Mouse (Mus musculus): ENCODE data around the gene Adat3. TPM values are rescaled to one million over a fixed set of nuclear protein-coding genes. Genes with fewer than 3 reads are reported as not detected.
"Not testable (repeated sequence)": the region's sequence is repeated elsewhere in the genome, so short reads cannot be mapped to it uniquely, and the experiment has no call there.

The Adat3 gene
- polyA plus RNA-seq, 1 experiment from 2014 or later: 6.1 TPM

- Histone ChIP-seq H3K4me3 (replicated peaks) (no peak overlapping the region), H3K9ac (no peak overlapping the region), H3K27me3 (replicated peaks) (no peaks in the 10 kb centered on the region), H3K9me3 (no peaks in the 10 kb centered on the region), H3K4me2 (no peak overlapping the region), H3K27ac (no peak overlapping the region), H3K4me1 (no peaks in the 10 kb centered on the region), H3K36me3 (peaks cover 53% of the 10 kb centered on the region)
- 76% methylated on average over 6 of the region's 6 CpGs for WGBS
- ATAC-seq (ENCODE audit: insufficient read depth, low FRiP score, low read depth): no peak
Measured at GRCm38 (mm10) chr10:80635345-80635744, 32.7 kb downstream of the Adat3 start.

GRCm38 (mm10) chr10:80646936-80647335 lies 44.3 kb downstream of the Adat3 start:
- Histone ChIP-seq H3K9me3 (no peaks in the 10 kb centered on the region), H3K27ac (no peak overlapping the region), H3K27me3 (replicated peaks) (no peaks in the 10 kb centered on the region), H3K9ac (no peak overlapping the region), H3K36me3 (peaks cover 47% of the 10 kb centered on the region), H3K4me2 (no peak overlapping the region), H3K4me1 (no peaks in the 10 kb centered on the region), H3K4me3 (replicated peaks) (no peak overlapping the region)
- 89% methylated on average over 10 of the region's 10 CpGs for WGBS
- ATAC-seq (ENCODE audit: insufficient read depth, low FRiP score, low read depth): no peak

DNA sequence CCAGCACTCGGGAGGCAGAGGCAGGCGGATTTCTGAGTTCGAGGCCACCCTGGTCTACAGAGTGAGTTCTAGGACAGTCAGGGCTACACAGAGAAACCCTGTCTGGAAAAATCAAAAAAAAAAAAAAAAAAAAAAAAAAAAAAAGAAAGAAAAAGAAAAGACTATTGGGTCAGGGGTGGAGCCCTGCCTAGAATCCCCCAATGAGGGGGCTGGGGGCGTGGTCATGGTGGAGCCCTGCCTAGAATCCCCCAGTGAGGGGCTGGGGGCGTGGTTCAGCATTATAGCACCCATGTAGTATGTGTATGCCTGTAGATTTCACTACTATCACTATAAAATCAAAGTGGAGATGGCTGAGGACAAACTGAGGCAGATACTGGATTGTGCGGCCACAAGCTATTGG lies 47.2 kb downstream of the Adat3 start:
- H3K36me3 ChIP-seq: peaks cover 22% of the 10 kb centered on the region
- 86% methylated on average over 6 of the region's 6 CpGs for WGBS

DNA sequence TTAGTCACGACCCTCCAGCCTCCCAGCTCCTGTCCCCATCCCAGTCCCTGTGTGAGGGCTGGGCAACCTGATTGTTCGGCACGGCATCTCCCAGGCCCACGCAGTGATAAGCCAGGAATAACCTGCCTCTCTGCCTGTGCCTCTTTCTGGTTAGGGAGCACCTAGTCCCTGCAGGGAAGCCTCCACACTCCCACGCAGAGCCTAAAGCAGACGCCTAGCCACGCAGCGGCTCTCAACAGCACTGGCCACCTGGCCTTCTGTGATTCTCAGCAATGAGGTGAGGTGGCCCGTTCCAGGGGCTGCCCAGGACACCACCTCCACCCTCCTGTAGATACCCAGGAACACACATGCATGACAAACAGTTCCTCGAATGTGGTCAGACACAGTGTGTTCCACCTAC lies 47.7 kb downstream of the Adat3 start:
- no peak for ATAC-seq (ENCODE audit: insufficient read depth, low FRiP score, low read depth)
- H3K27me3 ChIP-seq (replicated peaks): no peaks in the 10 kb centered on the region

More for the DNA sequence above, 47.2 kb downstream of the Adat3 start:
- not testable (repeated sequence) for H3K9me3 ChIP-seq; H3K4me2 ChIP-seq; H3K27me3 ChIP-seq (replicated peaks); H3K4me1 ChIP-seq; ATAC-seq (ENCODE audit: insufficient read depth, low FRiP score, low read depth); H3K9ac ChIP-seq; H3K27ac ChIP-seq; H3K4me3 ChIP-seq (replicated peaks)

DNA sequence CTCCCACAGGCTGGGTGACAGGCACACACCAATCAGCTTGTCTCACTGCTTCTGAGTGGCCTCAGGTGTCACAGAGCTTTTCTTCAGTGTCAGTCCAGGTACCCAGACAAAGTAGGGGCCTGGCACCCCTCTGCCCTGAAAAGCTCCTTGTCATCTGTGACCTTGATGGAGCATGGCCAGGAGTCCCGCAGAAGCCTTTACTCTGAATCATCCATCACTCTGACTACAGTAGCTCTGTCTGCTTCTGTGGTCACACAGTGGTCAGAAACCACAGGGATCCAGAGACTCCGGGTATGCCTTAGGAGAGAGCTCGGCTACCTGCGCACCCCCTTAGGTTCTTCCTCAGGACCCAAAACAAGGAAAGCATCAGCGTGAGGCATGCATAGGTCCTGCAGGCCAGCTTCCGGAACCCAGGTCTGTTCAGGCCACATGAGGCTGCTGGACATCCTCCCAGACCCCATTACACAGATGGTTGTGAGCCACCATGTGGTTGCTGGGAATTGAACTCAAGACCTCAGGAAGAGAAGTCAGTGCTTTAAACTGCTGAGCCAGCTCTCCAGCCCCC lies 50.6 kb downstream of the Adat3 start:
- Histone ChIP-seq H3K4me2 (no peak overlapping the region), H3K9ac (no peak overlapping the region), H3K4me3 (replicated peaks) (no peak overlapping the region), H3K27ac (no peak overlapping the region), H3K4me1 (peaks cover 22% of the 10 kb centered on the region), H3K36me3 (peaks cover 4% of the 10 kb centered on the region; the same call in 1 of the 2 replicates), H3K27me3 (replicated peaks) (no peaks in the 10 kb centered on the region), H3K9me3 (no peaks in the 10 kb centered on the region)
- ATAC-seq (ENCODE audit: insufficient read depth, low FRiP score, low read depth): no peak
- WGBS: 80% methylated on average over 6 of the region's 6 CpGs

More for the DNA sequence above, 47.7 kb downstream of the Adat3 start:
- 91% methylated on average over 10 of the region's 10 CpGs for WGBS
- peaks cover 12% of the 10 kb centered on the region for H3K4me1 ChIP-seq
- no peaks in the 10 kb centered on the region for H3K9me3 ChIP-seq
- H3K4me3 ChIP-seq (replicated peaks): no peak overlapping the region
- H3K27ac ChIP-seq: no peak overlapping the region
- H3K9ac ChIP-seq: no peak overlapping the region
- peaks cover 17% of the 10 kb centered on the region for H3K36me3 ChIP-seq
- H3K4me2 ChIP-seq: no peak overlapping the region

DNA sequence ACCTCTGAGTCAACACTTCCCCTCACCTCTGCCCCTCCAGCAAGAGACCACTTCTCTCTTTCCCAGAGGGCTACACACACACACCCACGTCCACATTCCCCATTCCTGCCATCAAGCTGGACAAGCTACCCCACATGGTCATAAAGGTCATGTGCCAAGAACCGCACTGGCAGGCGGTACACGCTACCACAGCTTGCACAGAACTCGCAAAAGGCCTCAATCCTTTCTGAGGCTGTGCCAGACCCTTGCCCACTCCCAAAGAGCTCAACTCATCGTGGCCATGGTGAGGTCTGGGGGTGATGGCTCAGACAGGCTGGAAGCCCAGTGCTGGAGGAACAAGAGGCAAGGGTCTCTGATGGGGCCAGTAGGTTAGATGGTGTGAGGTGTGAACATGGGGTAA lies 52.2 kb downstream of the Adat3 start:
- Histone ChIP-seq H3K9ac (no peak overlapping the region), H3K4me1 (peaks cover 27% of the 10 kb centered on the region), H3K27me3 (replicated peaks) (no peaks in the 10 kb centered on the region), H3K9me3 (no peaks in the 10 kb centered on the region), H3K4me3 (replicated peaks) (peak overlapping the region; percentile 69), H3K27ac (no peak overlapping the region), H3K36me3 (no peaks in the 10 kb centered on the region), H3K4me2 (peak overlapping the region; percentile 79)
- ATAC-seq (ENCODE audit: insufficient read depth, low FRiP score, low read depth): no peak
- WGBS: 82% methylated on average over 6 of the region's 6 CpGs

GRCm38 (mm10) chr10:80655406-80656129 lies 52.9 kb downstream of the Adat3 start:
- Histone ChIP-seq H3K36me3 (no peaks in the 10 kb centered on the region), H3K27ac (peak overlapping the region; percentile 37), H3K27me3 (replicated peaks) (no peaks in the 10 kb centered on the region), H3K9me3 (no peaks in the 10 kb centered on the region), H3K4me1 (peaks cover 27% of the 10 kb centered on the region), H3K4me2 (peak overlapping the region; percentile 79), H3K9ac (peak overlapping the region; percentile 76), H3K4me3 (replicated peaks) (peak overlapping the region; percentile 69)
- WGBS: 2% methylated on average over 12 of the region's 12 CpGs
- ATAC-seq (ENCODE audit: insufficient read depth, low FRiP score, low read depth): peak; percentile 10; the same call in 1 of the 2 replicates

DNA sequence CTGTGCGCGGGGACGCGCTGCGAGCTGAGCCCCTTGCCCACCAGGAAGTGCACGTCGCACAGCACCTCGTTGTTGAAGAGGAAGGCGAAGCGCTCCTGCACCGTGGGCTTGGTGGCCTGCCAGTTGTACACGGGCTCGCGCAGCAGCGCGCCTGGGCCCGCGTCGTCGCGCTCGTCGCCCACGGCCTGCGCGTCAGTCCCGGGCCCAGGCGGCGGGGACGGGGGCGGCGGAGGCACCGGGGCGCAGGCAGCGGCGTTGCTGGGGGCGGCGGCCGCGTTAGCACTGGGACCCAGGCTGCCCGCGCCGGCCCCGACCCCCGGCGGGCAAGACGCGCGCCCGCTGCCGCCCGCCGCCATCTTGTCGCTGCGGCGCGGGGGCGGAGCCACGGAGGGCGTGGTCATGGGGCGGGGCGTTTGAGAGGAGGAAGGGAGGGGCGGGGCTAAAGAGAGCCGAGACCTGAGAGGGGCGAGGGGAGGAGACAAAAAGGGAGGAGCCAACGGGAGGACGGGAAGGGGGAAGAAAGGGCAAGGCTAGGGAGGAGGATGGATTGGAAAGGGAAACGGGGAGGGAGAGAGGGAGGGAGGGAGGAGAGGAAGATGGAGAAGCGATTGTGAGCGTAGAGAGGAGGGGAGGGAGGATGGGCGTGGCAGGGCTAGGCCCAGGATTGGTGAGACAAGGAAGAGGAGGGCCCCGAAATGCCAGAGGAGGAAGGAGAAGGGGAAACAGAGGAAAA lies 53.6 kb downstream of the Adat3 start:
- peak overlapping the region; percentile 92 for H3K27ac ChIP-seq
- WGBS: under 1% methylated on average over 68 of the region's 72 CpGs
- H3K36me3 ChIP-seq: no peaks in the 10 kb centered on the region
- H3K4me3 ChIP-seq (replicated peaks): peak overlapping the region; percentile 69
- H3K4me1 ChIP-seq: peaks cover 27% of the 10 kb centered on the region
- ATAC-seq (ENCODE audit: insufficient read depth, low FRiP score, low read depth): peak; percentile 85
- H3K4me2 ChIP-seq: peak overlapping the region; percentile 79
- H3K27me3 ChIP-seq (replicated peaks): no peaks in the 10 kb centered on the region
- peak overlapping the region; percentile 76 for H3K9ac ChIP-seq
- no peaks in the 10 kb centered on the region for H3K9me3 ChIP-seq

- WGBS: 20% methylated on average over 15 of the region's 15 CpGs
- H3K4me3 ChIP-seq (replicated peaks): peak within 1 kb of the TSS; percentile 69
- peak within 1 kb of the TSS; percentile 79 for H3K4me2 ChIP-seq
- peak within 1 kb of the TSS; percentile 76 for H3K9ac ChIP-seq
- H3K36me3 ChIP-seq: no peaks in the 10 kb centered on the region
- peak; percentile 32 for ATAC-seq (ENCODE audit: insufficient read depth, low FRiP score, low read depth)
- H3K27ac ChIP-seq: peak within 1 kb of the TSS; percentile 92
- no peaks in the 10 kb centered on the region for H3K27me3 ChIP-seq (replicated peaks)
- H3K9me3 ChIP-seq: no peaks in the 10 kb centered on the region
- peaks cover 27% of the 10 kb centered on the region for H3K4me1 ChIP-seq
Measured at GRCm38 (mm10) chr10:80656863-80657623, 54.4 kb downstream of the Adat3 start, which contains the start of gene Btbd2. Btbd2 (minus strand) TSS chr10:80657071.

Measured in stomach, embryonic 15.5 days (tissue).